Mouse (Mus musculus): ENCODE measurements at regions not wholly inside any gene's neighbourhood (a gene's known extent, or its start where the extent isn't known, plus 50 kb on each side); places are given as distances from the start of the nearest gene placed in this dataset.

- no peak for ATAC-seq (replicated peaks; ENCODE audit: low read depth, poor library complexity, severe bottlenecking)
These were observed 112.8 kb upstream of the Adra1b start for GRCm38 (mm10) chr11:44013841-44014240.

- ATAC-seq (replicated peaks; ENCODE audit: low read depth, poor library complexity, severe bottlenecking), result no peak
These were observed 120.6 kb upstream of the Adra1b start for GRCm38 (mm10) chr11:44021638-44022037.

GRCm38 (mm10) chr11:44027046-44027445 lies 126.0 kb upstream of the Adra1b start:
- ATAC-seq (replicated peaks; ENCODE audit: low read depth, poor library complexity, severe bottlenecking), result no peak

- ATAC-seq (replicated peaks; ENCODE audit: low read depth, poor library complexity, severe bottlenecking), result no peak
These were observed 145.1 kb upstream of the Adra1b start for GRCm38 (mm10) chr11:44046083-44046482.

GRCm38 (mm10) chr11:44049253-44049976 lies 148.4 kb upstream of the Adra1b start:
- no peak for ATAC-seq (replicated peaks; ENCODE audit: low read depth, poor library complexity, severe bottlenecking)

- no peak for ATAC-seq (replicated peaks; ENCODE audit: low read depth, poor library complexity, severe bottlenecking)
These were observed 151.5 kb upstream of the Adra1b start for GRCm38 (mm10) chr11:44052481-44052880.

GRCm38 (mm10) chr11:44062446-44062845 lies 161.4 kb upstream of the Adra1b start:
- no peak for ATAC-seq (replicated peaks; ENCODE audit: low read depth, poor library complexity, severe bottlenecking)

- no peak for ATAC-seq (replicated peaks; ENCODE audit: low read depth, poor library complexity, severe bottlenecking)
These were observed 165.2 kb upstream of the Adra1b start for GRCm38 (mm10) chr11:44066176-44066575.

- no peak for ATAC-seq (replicated peaks; ENCODE audit: low read depth, poor library complexity, severe bottlenecking)
These were observed 182.7 kb upstream of the Adra1b start for GRCm38 (mm10) chr11:44083716-44084115.

GRCm38 (mm10) chr11:44086951-44087350 lies 185.9 kb upstream of the Adra1b start:
- ATAC-seq (replicated peaks; ENCODE audit: low read depth, poor library complexity, severe bottlenecking), result peak; percentile 69; the same call in 1 of the 2 replicates

- ATAC-seq (replicated peaks; ENCODE audit: low read depth, poor library complexity, severe bottlenecking), result no peak
These were observed 188.5 kb upstream of the Adra1b start for GRCm38 (mm10) chr11:44089514-44089913.

- no peak for ATAC-seq (replicated peaks; ENCODE audit: low read depth, poor library complexity, severe bottlenecking)
These were observed 194.3 kb upstream of the Adra1b start for GRCm38 (mm10) chr11:44095280-44095679.

GRCm38 (mm10) chr11:44103188-44103840 lies 202.3 kb upstream of the Adra1b start:
- no peak for ATAC-seq (replicated peaks; ENCODE audit: low read depth, poor library complexity, severe bottlenecking)

- no peak for ATAC-seq (replicated peaks; ENCODE audit: low read depth, poor library complexity, severe bottlenecking)
These were observed 202.8 kb upstream of the Adra1b start for GRCm38 (mm10) chr11:44103841-44104191.

GRCm38 (mm10) chr11:44106231-44106630 lies 205.2 kb upstream of the Adra1b start:
- ATAC-seq (replicated peaks; ENCODE audit: low read depth, poor library complexity, severe bottlenecking), result no peak

GRCm38 (mm10) chr11:44111525-44111924 lies 210.5 kb upstream of the Adra1b start:
- ATAC-seq (replicated peaks; ENCODE audit: low read depth, poor library complexity, severe bottlenecking), result no peak

GRCm38 (mm10) chr11:44127088-44127487 lies 226.1 kb upstream of the Adra1b start:
- ATAC-seq (replicated peaks; ENCODE audit: low read depth, poor library complexity, severe bottlenecking), result no peak

GRCm38 (mm10) chr11:44128481-44128880 lies 227.5 kb upstream of the Adra1b start:
- no peak for ATAC-seq (replicated peaks; ENCODE audit: low read depth, poor library complexity, severe bottlenecking)

GRCm38 (mm10) chr11:44133244-44133643 lies 232.2 kb upstream of the Adra1b start:
- no peak for ATAC-seq (replicated peaks; ENCODE audit: low read depth, poor library complexity, severe bottlenecking)

- ATAC-seq (replicated peaks; ENCODE audit: low read depth, poor library complexity, severe bottlenecking), result peak; percentile 68
These were observed 235.0 kb upstream of the Adra1b start for GRCm38 (mm10) chr11:44136024-44136423.

GRCm38 (mm10) chr11:44142996-44143395 lies 242.0 kb upstream of the Adra1b start:
- ATAC-seq (replicated peaks; ENCODE audit: low read depth, poor library complexity, severe bottlenecking), result no peak

GRCm38 (mm10) chr11:44144477-44144876 lies 243.5 kb upstream of the Adra1b start:
- ATAC-seq (replicated peaks; ENCODE audit: low read depth, poor library complexity, severe bottlenecking), result no peak

Measured in common myeloid progenitor, adult 5-6 weeks (primary cell).